ENCODE assay signal across 21 mouse cellular contexts in genomic region chr11:89388851-89389250, GRCm38 (mm10).
A peak's percentile ranks its signal among the peaks of the same experiment; 100 is the strongest.
DNase-seq lines count a peak whose midpoint lies in the region; ATAC-seq lines count a peak whose summit lies in the region.
"Had no signal": no experiment of that assay in that cellular context is flagged by ENCODE, and none has a peak within 500 bp of the region (broad histone marks: within the 10 kb centered on the region; RNA-seq: fewer than 3 reads in every experiment).

No protein-coding gene starts in this region.

- no peak for ATAC-seq in neural tube, embryonic 15.5 days (ENCODE audit: low FRiP score)
- ATAC-seq: forebrain, embryonic 14.5 days; forebrain, embryonic 16.5 days had no signal

- H3K9me3 ChIP-seq in neural tube, embryonic 15.5 days (replicated peaks) = no peaks in the 10 kb centered on the region
- H3K9me3 ChIP-seq: embryonic facial prominence, embryonic 13.5 days; embryonic facial prominence, embryonic 15.5 days; forebrain, embryonic 10.5 days; forebrain, embryonic 12.5 days had no signal

- H3K4me3 ChIP-seq in neural tube, embryonic 15.5 days (replicated peaks) = no peak overlapping the region
- H3K4me3 ChIP-seq: embryonic facial prominence, embryonic 13.5 days; embryonic facial prominence, embryonic 15.5 days; erythroblast, embryonic 14.5 days; forebrain, embryonic 10.5 days; forebrain, embryonic 12.5 days had no signal

- H3K27me3 ChIP-seq in neural tube, embryonic 15.5 days (replicated peaks) = no peaks in the 10 kb centered on the region
- H3K27me3 ChIP-seq: embryonic facial prominence, embryonic 13.5 days; embryonic facial prominence, embryonic 15.5 days; forebrain, embryonic 12.5 days had no signal

- H3K9ac ChIP-seq in neural tube, embryonic 15.5 days (replicated peaks) = no peak overlapping the region
- H3K9ac ChIP-seq: embryonic facial prominence, embryonic 13.5 days; embryonic facial prominence, embryonic 15.5 days; forebrain, embryonic 12.5 days had no signal

- H3K4me1 ChIP-seq in neural tube, embryonic 15.5 days = no peaks in the 10 kb centered on the region
- H3K4me1 ChIP-seq: embryonic facial prominence, embryonic 15.5 days; forebrain, embryonic 12.5 days had no signal

- intact Hi-C loops in heart, postnatal 10 days (cut with DNase I) = no loop called here
- intact Hi-C loops in heart, postnatal 25 days (cut with DNase I) = no loop called here

- no peaks in the 10 kb centered on the region for H3K36me3 ChIP-seq in neural tube, embryonic 15.5 days
- H3K36me3 ChIP-seq: embryonic facial prominence, embryonic 13.5 days; embryonic facial prominence, embryonic 15.5 days; forebrain, embryonic 10.5 days; forebrain, embryonic 12.5 days had no signal

- DNase-seq in cerebellum, postnatal 14 days = peak; percentile 56 to 60
- DNase-seq in cerebellum, adult 8-10 months = no peak
- peak; percentile 40 to 43 for DNase-seq in heart, postnatal 10 days
- no peak for DNase-seq in heart, postnatal 25 days (ENCODE audit: low spot score)
- DNase-seq in neural tube, embryonic 10.5 days (ENCODE audit: extremely low spot score, low spot score) = peak; percentile 6
- DNase-seq: adrenal gland, adult 2 months; adrenal gland, postnatal 10 days; adrenal gland, postnatal 25 days; cerebellum, adult 11 months; cerebellum, adult 18-20 months; cerebellum, adult 9-10 months; cerebellum, postnatal 36 days; embryo, embryonic 11 days had no signal

- H3K27ac ChIP-seq in neural tube, embryonic 15.5 days (replicated peaks) = no peak overlapping the region
- H3K27ac ChIP-seq: embryonic facial prominence, embryonic 13.5 days; embryonic facial prominence, embryonic 15.5 days; forebrain, embryonic 10.5 days; forebrain, embryonic 12.5 days had no signal

- 83% methylated on average over 2 of the region's 2 CpGs for WGBS in neural tube, embryonic 15.5 days

- H3K4me2 ChIP-seq in neural tube, embryonic 15.5 days = no peak overlapping the region
- H3K4me2 ChIP-seq: embryonic facial prominence, embryonic 13.5 days; embryonic facial prominence, embryonic 15.5 days; forebrain, embryonic 12.5 days had no signal

Comparison
In these comparisons a context has a peak if more than half of its experiments do, and no peak if none do; other contexts are left out.
1. DNase-seq: peak in cerebellum, postnatal 14 days (2 of 2), heart, postnatal 10 days (2 of 2) and neural tube, embryonic 10.5 days (single experiment); none in cerebellum, adult 8-10 months (single experiment) and heart, postnatal 25 days (single experiment).